Mouse (Mus musculus) ovary, postnatal 14 days (tissue): ENCODE measurements around the gene Cd300c.
"Not testable (repeated sequence)": the region's sequence is repeated elsewhere in the genome, so short reads cannot be mapped to it uniquely, and the experiment has no call there.

ENCODE experiments used
- DNase-seq: peaks from one replicate; pipeline ENCODE4 v3.0.0; 2022; ENCODE audit warnings: low spot score

The Cd300c gene

GRCm38 (mm10) chr11:114968752-114969207 is at the start of gene Cd300c:
TSS of gene Cd300c (minus strand) at chr11:114969157.
- no peak for DNase-seq

- DNase-seq, result not testable (repeated sequence)
Measured at GRCm38 (mm10) chr11:115016093-115016492, 47.1 kb upstream of the Cd300c start, which contains the start of gene Cd300ld2. TSS of gene Cd300ld2 (minus strand) at chr11:115016193.

GRCm38 (mm10) chr11:115004070-115004469 is 35.1 kb upstream of the Cd300c start:
- no peak for DNase-seq

GRCm38 (mm10) chr11:115001474-115002040 is 32.6 kb upstream of the Cd300c start, which contains the start of gene Cd300c2:
TSS of gene Cd300c2 (minus strand) at chr11:115001880.
- no peak for DNase-seq

GRCm38 (mm10) chr11:114989793-114990192 is 20.8 kb upstream of the Cd300c start, which contains the start of gene Cd300ld:
TSS of gene Cd300ld (minus strand) at chr11:114989922.
- DNase-seq, result no peak

GRCm38 (mm10) chr11:114981866-114982265 is 12.9 kb upstream of the Cd300c start:
- DNase-seq, result no peak

- no peak for DNase-seq
Measured at GRCm38 (mm10) chr11:114972726-114973125, 3.8 kb upstream of the Cd300c start.

GRCm38 (mm10) chr11:114965182-114965828 is 3.7 kb downstream of the Cd300c start:
- no peak for DNase-seq

GRCm38 (mm10) chr11:114960369-114960768 is 8.6 kb downstream of the Cd300c start:
- DNase-seq, result no peak

- no peak for DNase-seq
Measured at GRCm38 (mm10) chr11:114934144-114934543, 34.8 kb downstream of the Cd300c start, which contains the start of gene Cd300lb. TSS of gene Cd300lb (minus strand) at chr11:114934386.

- no peak for DNase-seq
Measured at GRCm38 (mm10) chr11:114933591-114933990, 35.4 kb downstream of the Cd300c start.

GRCm38 (mm10) chr11:114931041-114931440 is 37.9 kb downstream of the Cd300c start:
- no peak for DNase-seq

GRCm38 (mm10) chr11:114929581-114929980 is 39.4 kb downstream of the Cd300c start:
- DNase-seq, result no peak

- no peak for DNase-seq
Measured at GRCm38 (mm10) chr11:114923961-114924360, 45.0 kb downstream of the Cd300c start.

GRCm38 (mm10) chr11:114922439-114922838 is 46.5 kb downstream of the Cd300c start:
- DNase-seq, result no peak

- no peak for DNase-seq
Measured at GRCm38 (mm10) chr11:114917120-114917519, 51.8 kb downstream of the Cd300c start.

- no peak for DNase-seq
Measured at GRCm38 (mm10) chr11:114914978-114915377, 54.0 kb downstream of the Cd300c start.

GRCm38 (mm10) chr11:114912847-114913246 is 56.1 kb downstream of the Cd300c start:
- peak; percentile 66 for DNase-seq

GRCm38 (mm10) chr11:114909538-114909937 is 59.4 kb downstream of the Cd300c start:
- not testable (repeated sequence) for DNase-seq

GRCm38 (mm10) chr11:114908086-114908485 is 60.9 kb downstream of the Cd300c start:
- DNase-seq, result no peak

- no peak for DNase-seq
Measured at GRCm38 (mm10) chr11:114907567-114907966, 61.4 kb downstream of the Cd300c start.
